ENCODE assay signal across 27 mouse cellular contexts in the genomic region with DNA sequence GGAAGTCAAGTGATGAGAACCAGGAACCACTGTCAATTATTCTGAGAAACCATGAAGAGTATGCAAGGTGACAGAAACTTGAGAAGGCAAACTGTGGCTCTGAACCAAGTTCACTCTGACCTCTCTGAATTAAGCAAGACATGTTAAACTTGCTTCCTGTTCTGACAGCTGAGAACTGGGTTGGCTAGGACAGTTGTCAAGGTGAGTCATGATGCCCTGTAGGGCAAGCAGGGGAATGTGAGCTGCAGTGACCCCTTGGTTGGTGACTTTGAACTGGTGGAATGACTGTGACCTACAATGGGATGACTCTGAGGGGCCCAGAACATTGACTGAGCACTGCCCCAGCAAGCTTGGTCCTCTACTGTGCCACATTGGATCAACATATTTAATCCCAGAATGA.
DNase-seq lines count a peak whose midpoint lies in the region; TF ChIP-seq lines count a peak whose summit lies in the region.
"Had no signal": no experiment of that assay in that cellular context is flagged by ENCODE, and none has a peak within 500 bp of the region (broad histone marks: within the 10 kb centered on the region; RNA-seq: fewer than 3 reads in every experiment).

No protein-coding gene starts in this region.

- no peaks in the 10 kb centered on the region for H3K36me3 ChIP-seq in heart, embryonic 10.5 days
- H3K36me3 ChIP-seq in C2C12 (ENCODE audit: control insufficient read depth, insufficient read depth) = no peaks in the 10 kb centered on the region
- H3K36me3 ChIP-seq: embryonic facial prominence, embryonic 10.5 days; embryonic facial prominence, embryonic 15.5 days; forebrain, embryonic 15.5 days; heart, embryonic 15.5 days; hindbrain, embryonic 12.5 days; intestine, embryonic 15.5 days; liver, embryonic 15.5 days; lung, embryonic 15.5 days; midbrain, embryonic 12.5 days; neural tube, embryonic 13.5 days had no signal

- H3K4me3 ChIP-seq in heart, embryonic 10.5 days = no peak overlapping the region
- H3K4me3 ChIP-seq in C2C12 (ENCODE audit: insufficient read depth, poor library complexity, severe bottlenecking) = no peak overlapping the region
- H3K4me3 ChIP-seq: embryonic facial prominence, embryonic 10.5 days; embryonic facial prominence, embryonic 15.5 days; forebrain, embryonic 15.5 days; heart, embryonic 15.5 days; hindbrain, embryonic 12.5 days; intestine, embryonic 15.5 days; layer of hippocampus, adult 2 months; liver, embryonic 15.5 days; lung, embryonic 15.5 days; megakaryocyte, embryonic 14.5 days; midbrain, embryonic 12.5 days; neural tube, embryonic 13.5 days had no signal

- no peak for TF ChIP-seq CTCF in C2C12 (IDR thresholded peaks at IDR 0.05; ENCODE audit: control insufficient read depth, insufficient read depth, insufficient read length)

- no peak overlapping the region for H3ac ChIP-seq in C2C12 (ENCODE audit: control insufficient read depth, insufficient read length, low read depth)

- no peaks in the 10 kb centered on the region for H3K79me3 ChIP-seq in C2C12 (ENCODE audit: low read depth)

- no peak for DNase-seq in heart, embryonic 10.5 days (ENCODE audit: low spot score)
- no peak for DNase-seq in heart, postnatal 10 days
- peak; percentile 70 for DNase-seq in fibroblast of lung, adult 2 months (ENCODE audit: low read depth)
- DNase-seq in skeletal muscle tissue, adult 2 months (ENCODE audit: low read depth, low spot score) = peak; percentile 56
- no peak for DNase-seq in adipocyte (ENCODE audit: low spot score)
- DNase-seq in urinary bladder, postnatal 36 days (ENCODE audit: low spot score in 2 of 2) = no peak
- DNase-seq: cerebellum, adult 8-10 months; cerebellum, postnatal 25 days; heart, postnatal 36 days; kidney, adult 2 months; kidney, postnatal 36 days; left cerebral cortex, postnatal 4 days; thymus, postnatal 4 days had no signal

- peaks cover 41% of the 10 kb centered on the region for H3K4me1 ChIP-seq in heart, embryonic 10.5 days
- H3K4me1 ChIP-seq: forebrain, embryonic 15.5 days; hindbrain, embryonic 12.5 days; intestine, embryonic 15.5 days; liver, embryonic 15.5 days; megakaryocyte, embryonic 14.5 days; midbrain, embryonic 12.5 days; neural tube, embryonic 13.5 days had no signal

- intact Hi-C loops in heart, postnatal 10 days (cut with DNase I) = no loop called here

- H3K79me2 ChIP-seq in C2C12 (ENCODE audit: control insufficient read depth, insufficient read depth) = no peaks in the 10 kb centered on the region

- no peaks in the 10 kb centered on the region for H3K27me3 ChIP-seq in heart, embryonic 10.5 days (ENCODE audit: insufficient read depth, poor library complexity, severe bottlenecking)
- no peaks in the 10 kb centered on the region for H3K27me3 ChIP-seq in C2C12 (ENCODE audit: control insufficient read depth, insufficient read depth, insufficient read length)
- H3K27me3 ChIP-seq: embryonic facial prominence, embryonic 15.5 days; forebrain, embryonic 15.5 days; heart, embryonic 15.5 days; hindbrain, embryonic 12.5 days; intestine, embryonic 15.5 days; liver, embryonic 15.5 days; lung, embryonic 15.5 days; megakaryocyte, embryonic 14.5 days; midbrain, embryonic 12.5 days; neural tube, embryonic 13.5 days had no signal

- 0 out of 2 replicates have a peak overlapping the region, but pooled peaks have one; percentile 62 for H3K27ac ChIP-seq in heart, embryonic 10.5 days
- H3K27ac ChIP-seq: embryonic facial prominence, embryonic 10.5 days; embryonic facial prominence, embryonic 15.5 days; forebrain, embryonic 15.5 days; heart, embryonic 15.5 days; hindbrain, embryonic 12.5 days; hindbrain, postnatal 0 days; intestine, embryonic 15.5 days; layer of hippocampus, adult 2 months; liver, embryonic 15.5 days; lung, embryonic 15.5 days; midbrain, embryonic 12.5 days; neural tube, embryonic 13.5 days had no signal

- H3K9me3 ChIP-seq in heart, embryonic 10.5 days = no peaks in the 10 kb centered on the region
- H3K9me3 ChIP-seq: embryonic facial prominence, embryonic 10.5 days; embryonic facial prominence, embryonic 15.5 days; forebrain, embryonic 15.5 days; heart, embryonic 15.5 days; hindbrain, embryonic 12.5 days; intestine, embryonic 15.5 days; liver, embryonic 15.5 days; lung, embryonic 15.5 days; midbrain, embryonic 12.5 days; neural tube, embryonic 13.5 days had no signal

TF ChIP-seq in C2C12, 6 proteins besides CTCF, POLR2A, EP300 and RAD21:
- TF ChIP-seq MYOD1 (IDR thresholded peaks at IDR 0.05; ENCODE audit: control insufficient read depth, insufficient read length, low read depth) (peak; percentile 48), USF1 (IDR thresholded peaks at IDR 0.05; ENCODE audit: low read depth) (no peak), CEBPB (IDR thresholded peaks at IDR 0.05; ENCODE audit: low read depth) (peak; percentile 67), MAX (IDR thresholded peaks at IDR 0.05) (no peak), FOSL1 (IDR thresholded peaks at IDR 0.05; ENCODE audit: insufficient read depth, low read length, poor library complexity, severe bottlenecking) (no peak), MYOG (IDR thresholded peaks at IDR 0.05; ENCODE audit: control insufficient read depth, extremely low read depth, insufficient read length) (no peak)
TF ChIP-seq in C2C12: peak in this region for 2.

Comparison
In these comparisons a context has a peak if more than half of its experiments do, and no peak if none do; other contexts are left out.
1. DNase-seq: peak in fibroblast of lung, adult 2 months (single experiment) and skeletal muscle tissue, adult 2 months (single experiment); none in heart, embryonic 10.5 days (single experiment), heart, postnatal 10 days (0 of 2), adipocyte (single experiment) and urinary bladder, postnatal 36 days (0 of 2).